Mouse (Mus musculus): ENCODE data around the gene S100a2.
A peak's percentile ranks its signal among the peaks of the same experiment; 100 is the strongest.

The S100a2 gene

DNA sequence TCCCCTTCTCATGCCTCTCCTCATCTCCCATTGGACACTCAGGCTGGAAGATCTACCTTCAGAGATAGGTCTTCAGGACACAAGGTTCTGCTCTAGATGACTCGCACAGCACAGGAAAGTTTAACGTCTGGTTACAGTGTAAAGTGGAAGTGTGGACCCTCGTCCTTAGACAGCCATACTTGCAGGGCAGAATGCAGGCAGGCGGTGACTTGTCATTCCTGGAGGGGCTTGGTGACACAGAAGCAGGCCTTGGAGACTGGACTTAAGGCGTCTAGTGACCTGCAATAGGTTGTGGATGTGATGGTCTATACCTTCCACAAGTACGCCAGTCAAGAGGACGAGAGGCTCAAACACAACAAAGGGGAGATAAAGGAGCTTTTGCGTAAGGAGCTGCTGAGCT is at the start of gene S100a2:
TSS of gene S100a2 (plus strand) at position 301 of the 400 bp plus-strand sequence.
- no peak for DNase-seq

DNA sequence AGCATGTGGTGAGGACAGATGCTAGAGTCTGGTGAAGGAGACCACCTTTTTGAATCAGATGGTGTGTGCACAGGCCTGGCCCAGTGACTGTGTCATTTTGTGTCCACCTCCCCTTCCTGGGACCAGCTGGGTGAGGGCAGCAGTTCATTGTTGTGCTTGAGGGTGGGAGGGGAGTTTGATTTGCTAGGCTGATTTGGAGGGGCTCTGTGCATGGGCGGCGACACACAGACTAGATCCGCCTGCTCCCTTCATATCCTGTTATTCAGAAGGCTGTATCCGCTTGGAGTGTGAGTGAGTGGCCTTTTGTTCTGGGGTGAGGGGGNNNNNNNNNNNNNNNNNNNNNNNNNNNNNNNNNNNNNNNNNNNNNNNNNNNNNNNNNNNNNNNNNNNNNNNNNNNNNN is 49.1 kb upstream of the S100a2 start:
- no peak for DNase-seq

DNA sequence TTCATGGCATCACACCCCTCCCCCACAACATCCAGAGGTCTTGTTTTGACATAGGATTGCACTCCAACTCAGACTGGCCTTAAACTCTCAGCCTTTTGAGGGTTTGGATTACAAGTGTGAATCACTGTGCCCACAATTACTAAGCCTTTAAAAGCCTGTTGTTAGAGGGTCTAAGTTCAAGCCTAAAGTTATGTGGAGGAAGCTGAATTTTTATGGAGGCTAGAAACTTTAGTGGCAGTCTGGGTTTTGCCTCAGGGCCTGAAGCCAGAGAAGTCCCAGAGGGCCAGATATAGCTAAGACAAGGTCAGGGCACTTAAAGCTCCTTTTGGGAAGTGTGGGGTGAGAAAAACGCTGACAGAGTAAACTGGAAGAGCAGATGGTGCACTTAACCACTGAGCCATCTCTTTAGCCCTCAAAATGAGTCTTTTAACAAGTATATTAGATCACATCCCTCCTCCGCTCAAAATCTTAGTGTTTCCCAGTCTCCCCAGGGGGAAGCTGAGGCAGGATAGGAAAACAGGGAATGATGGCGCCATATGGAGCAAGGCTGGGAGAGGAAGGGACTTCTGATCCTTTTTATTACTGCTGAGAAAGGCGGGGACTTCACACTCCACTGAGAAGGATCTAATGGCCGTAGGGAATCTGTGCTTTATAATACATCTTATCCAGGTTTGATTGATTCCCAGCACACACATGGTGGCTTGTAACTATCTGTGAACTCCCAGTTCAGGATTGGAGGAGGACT is 40.2 kb upstream of the S100a2 start:
- no peak for DNase-seq

DNA sequence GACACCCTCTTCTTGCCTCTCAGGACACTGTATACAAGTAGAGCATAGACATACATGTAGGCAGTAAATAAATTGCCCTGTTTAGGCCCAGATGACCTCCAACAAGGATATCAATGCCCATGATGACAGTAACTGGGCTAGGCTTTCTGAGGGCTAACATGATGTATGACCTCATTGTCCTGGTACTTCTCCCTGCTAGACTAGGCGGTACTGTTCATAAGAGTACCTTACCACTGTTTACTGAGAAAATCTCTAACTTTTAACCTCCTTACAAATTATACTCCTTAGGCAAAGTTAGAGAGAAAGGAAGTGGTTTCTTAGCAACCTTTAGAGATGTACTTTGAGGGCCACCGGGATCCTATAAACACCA is 39.6 kb upstream of the S100a2 start:
- DNase-seq = no peak

DNA sequence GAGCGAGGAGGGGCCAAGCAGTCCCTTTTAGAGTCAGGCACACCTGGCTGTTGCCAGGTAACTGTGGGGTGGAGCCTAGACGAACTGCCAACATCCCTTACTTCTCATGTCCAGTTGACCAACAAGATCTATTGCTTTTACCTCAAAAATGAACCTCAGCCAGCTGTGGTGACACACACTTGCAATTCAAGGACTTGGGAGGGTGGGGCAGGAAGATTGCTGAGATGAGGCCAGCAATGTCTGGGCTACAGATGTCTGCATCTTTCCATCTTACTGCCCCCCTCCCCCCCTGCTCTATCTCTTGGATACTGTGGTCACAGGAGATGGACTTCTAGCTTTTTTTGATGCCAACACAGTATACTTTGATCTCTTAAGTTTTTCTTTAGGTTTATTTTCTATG is 37.8 kb upstream of the S100a2 start:
- DNase-seq = no peak

DNA sequence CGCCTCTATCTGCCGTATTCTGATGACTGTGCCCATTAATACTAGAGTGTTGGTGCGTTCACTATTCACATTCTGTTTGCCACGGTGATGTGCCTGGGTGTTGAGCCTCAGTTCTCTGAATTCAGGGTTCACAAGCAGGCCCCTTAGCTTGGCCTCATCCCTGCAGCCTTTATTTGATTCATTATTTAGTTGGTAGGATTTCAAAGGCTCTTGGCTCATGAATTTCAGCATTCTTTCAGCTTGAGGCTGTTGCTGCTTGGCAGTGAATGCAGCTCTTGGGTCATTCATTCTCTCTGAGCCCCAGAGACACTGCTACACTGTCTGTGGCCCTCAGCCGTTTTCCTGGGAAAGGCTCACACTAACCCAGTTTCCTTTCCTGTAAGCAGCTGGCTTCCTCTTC is 34.1 kb upstream of the S100a2 start:
- DNase-seq = no peak

DNA sequence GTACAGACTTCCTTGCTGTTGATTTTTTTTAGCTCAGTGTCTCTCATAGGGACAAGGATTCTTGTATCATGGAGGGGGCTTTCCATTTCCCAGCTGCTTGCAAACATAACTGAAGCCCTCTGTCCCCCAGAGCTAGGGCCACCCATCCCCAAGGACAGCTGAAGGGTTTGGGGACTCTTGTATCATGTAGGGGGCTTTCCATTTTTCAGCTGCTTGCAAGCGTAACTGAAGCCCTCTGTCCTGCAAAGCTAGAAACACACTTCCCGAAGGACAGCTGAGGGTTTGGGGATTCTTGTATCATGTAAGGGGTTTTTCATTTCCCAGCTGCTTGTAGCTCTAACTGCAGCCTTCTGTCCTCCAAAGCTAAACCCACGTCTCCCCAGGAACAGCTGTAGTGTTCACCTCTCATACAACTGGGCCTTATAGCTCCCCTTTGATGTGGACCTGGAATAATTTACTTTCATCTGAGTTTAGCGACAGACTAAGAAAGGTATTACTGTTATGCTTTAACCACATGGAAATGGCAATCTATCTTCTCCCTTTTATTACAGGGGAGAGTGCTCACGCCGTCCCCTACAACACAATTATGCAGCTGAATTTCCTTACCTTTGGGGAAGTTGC is 29.9 kb upstream of the S100a2 start, which contains the start of gene S100a3:
TSS of gene S100a3 (plus strand) at position 571 of the 621 bp plus-strand sequence.
- DNase-seq = no peak

DNA sequence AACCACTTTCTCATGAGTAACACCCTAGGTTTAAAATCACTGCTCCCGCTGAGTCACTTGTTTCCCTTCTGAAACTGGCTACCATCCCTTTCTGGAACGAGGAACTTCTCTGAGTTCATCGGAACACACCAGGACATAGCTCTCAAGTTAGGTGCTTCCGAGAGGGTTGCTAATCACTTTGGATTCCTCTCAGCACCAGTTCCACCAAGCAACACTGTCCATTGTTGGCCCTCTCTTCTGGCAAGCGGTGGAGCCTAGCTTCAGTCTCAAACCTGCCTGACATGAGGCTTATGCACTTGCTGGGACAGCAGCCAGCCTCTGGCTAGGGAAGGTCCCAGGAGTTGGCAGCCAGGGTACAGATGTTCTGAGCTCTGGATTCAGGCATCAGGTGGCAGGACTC is 15.4 kb upstream of the S100a2 start:
- no peak for DNase-seq

DNA sequence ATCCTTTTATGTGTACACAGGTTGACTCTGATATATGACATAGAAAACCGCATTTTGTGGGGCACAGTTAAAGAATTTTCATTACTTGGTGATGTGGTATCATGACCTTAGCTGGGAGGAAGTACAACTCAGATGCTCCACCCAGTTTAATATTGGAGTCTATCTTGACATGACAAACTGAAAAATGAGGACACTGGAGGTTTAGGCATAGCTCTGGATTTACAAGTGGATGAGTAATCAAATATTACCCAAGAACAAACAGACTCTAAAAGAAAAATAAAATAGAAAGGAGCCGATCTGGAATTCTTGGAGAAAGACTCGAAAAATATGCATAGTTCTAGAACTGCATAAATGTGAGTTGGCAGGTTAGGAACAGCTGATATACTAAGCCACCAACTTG is 14.7 kb upstream of the S100a2 start:
- DNase-seq = no peak

DNA sequence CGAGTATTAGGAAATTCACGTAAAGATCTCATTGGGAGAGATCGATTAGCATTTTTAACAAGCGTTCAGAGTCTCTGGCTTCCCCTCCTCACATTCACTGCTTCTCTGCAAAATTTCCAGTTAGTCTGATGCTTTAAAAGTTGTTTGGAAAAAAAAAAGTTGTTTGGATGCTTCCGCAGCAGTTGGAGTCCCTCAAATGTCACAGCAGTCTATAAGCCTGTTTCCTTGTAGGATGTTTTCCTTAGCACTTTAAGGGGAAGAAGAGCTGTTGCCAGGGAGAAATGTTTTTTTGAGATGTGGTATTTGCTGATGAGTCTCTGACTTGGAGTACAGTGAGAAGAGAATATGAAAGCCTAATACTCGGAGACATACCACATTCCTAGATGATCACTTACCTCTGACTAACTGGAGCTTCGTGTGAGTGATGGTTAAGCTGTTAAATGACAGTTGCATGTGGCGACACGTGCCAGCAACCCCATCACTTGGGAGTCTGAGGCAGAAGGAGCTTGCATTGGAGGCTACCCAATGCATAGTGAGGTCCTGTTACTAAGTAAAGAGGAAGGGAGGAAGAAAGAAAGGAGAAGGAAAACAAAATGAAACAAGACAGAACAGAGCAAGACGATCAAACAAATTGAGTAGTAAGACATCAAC is 13.6 kb upstream of the S100a2 start:
- no peak for DNase-seq

DNA sequence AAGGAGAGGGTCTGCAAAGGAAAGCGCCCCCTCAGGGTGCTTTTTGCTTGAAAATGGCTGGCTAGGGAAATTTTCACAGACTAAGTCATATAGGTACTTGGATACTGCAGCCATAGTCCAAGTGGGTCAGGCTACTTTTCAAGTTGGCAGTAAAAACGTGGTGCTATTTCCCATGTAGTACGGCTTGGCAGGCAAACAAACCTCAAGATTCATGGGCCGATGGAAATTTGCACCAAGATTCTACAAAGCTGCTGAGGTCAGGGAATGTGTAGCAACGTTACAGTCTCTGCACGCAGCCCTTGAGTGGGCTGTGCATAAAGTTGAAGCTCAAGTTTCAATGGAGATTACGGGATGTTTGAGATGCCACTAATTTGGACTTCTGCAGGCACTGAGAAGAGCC is 10.6 kb upstream of the S100a2 start:
- no peak for DNase-seq

DNA sequence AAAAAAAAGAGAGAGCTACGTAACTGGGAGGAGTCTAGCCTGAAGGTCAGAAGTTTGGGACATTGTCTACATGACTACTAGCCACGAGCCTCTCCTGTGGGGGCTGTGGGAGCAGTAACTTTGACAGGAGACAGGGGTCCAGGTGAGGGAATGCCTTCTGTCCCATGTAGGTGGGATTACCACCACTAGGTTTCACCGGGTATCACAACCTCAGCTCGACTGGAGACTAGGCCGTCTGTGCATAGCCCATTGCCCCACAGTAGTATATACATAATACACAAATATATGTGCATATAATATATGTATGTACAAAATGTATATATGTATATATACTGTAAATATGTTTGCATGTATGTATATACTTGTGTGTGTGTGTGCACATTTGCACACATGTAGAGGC is 8.9 kb upstream of the S100a2 start:
- no peak for DNase-seq

DNA sequence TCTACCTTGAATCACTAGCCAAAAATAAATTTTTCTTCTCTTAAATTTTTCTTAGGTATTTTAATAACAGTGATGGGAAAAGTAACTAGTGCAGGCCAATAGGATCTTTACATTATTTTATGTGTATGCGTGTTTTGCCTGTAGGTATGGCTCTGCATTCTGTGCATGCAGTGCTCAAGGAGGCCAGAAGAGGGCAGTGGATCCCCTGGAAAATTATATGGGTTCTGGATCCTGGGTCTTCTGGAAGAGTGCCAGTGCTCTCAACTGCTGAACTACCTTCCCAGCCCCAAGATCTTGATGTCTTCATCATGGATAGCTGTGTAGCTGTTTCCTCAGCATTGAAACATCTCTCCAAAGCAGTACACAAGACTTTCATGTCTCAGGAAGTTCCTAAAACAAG is 7.9 kb upstream of the S100a2 start:
- DNase-seq = no peak

DNA sequence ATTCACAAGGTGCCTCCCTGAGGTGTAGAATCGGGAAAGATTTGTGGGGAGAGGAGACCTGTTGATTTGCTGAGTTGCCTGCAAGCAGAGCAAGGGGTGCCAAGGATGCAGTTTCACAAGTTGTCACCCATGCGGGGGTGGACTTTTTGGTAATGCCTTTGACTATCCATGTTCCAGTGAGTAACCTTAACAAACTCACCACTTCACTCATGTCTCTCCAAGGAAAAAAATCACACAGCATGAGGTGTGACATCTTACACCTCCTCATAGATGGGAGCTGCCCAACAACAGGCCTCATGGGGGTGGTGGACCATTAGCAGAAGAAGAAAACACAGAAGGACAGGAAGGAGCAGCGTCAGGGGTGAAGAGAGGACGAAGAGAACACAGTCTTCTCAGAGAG is 7.5 kb upstream of the S100a2 start:
- DNase-seq = no peak

DNA sequence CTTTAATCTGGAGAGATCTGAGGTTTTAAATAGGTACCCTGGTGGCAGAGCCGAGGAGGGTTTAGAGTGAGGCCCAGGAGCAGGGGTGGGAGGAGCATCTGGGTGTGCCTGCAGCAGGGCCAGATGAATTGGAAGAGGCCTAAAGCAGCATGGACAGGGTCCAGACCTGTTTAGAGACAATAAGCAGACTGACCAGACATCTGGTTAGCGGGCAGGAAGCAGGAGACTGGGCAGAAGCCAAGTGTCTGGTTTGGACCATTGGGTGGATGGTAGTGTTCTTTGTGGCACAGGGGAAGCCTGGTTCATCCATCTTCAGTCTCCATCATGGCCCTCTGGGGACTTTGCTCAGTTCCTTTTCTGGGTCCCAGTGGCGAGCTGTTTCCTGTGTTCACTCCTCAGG is 6.2 kb upstream of the S100a2 start:
- DNase-seq = no peak

DNA sequence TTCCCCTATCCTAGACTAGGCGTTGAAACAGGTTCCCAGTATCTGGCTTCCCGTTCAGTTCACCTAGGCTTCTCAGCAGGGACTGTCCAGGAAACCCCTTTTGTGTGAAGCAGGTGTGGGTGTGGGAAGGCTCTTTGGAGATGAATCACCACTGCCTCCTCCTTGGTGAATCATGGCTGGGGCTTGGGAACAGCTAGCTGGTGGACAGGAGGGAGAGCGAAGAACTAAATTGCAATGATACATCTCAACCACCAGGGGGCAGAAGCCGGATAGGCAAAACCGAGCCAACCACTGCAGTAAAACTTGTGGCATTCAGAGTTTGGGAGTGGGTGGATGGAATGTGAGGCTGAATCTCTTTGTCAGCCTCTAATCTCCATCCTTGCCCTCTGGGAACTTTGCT is 4.5 kb upstream of the S100a2 start:
- DNase-seq = peak; percentile 35 to 38

DNA sequence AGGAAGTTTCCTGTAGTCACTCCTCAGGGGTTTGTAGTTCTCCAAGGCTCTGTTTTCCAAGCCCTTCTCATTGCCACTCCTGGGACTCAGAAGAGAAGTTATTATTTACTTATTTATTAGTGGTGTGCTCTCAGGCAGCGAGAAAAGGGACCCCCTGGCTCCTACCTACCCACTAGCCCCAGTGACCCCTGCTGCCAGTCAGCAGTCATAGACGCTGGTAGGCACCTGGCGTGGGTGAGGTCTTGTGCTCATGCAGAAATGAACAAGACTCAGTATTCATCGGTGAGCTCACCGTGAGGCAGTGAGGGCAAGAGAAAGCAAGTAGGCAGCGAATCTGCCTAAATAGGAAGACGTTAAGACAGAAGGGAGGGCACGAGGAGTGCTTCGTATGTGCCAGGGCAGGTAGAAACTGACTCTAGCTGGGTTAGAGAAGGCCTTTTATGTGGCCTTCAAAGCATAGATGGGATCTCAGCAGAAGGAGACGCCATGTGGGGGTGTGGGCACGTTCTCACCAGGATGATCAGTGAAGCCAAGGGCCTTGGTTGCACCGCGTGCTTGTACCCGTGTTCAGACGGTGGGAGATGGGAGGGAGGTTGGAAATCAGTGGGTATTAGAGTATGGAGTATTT is 3.9 kb upstream of the S100a2 start:
- peak; percentile 21 to 36 for DNase-seq

DNA sequence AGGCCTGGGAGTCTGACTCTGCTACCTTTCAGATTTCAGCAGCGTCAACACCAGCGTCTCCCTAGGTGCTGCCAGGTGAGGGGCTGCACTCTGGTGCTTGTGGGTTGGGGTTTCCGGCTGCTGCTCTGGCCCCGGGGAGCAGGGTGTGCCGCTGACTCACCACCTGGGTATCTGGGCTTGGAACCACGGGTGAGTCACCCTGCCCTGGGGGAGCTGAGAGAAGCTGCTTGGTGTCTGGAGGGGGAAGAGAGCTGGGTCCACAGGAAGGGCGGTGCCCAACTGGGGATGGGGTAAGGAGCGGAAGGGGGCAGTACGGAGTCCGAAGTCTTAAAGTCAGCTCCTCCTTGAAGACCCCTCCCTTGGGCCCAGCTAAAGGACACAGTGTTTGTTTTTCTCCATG is 3.1 kb upstream of the S100a2 start:
- DNase-seq = peak; percentile 86 to 91

DNA sequence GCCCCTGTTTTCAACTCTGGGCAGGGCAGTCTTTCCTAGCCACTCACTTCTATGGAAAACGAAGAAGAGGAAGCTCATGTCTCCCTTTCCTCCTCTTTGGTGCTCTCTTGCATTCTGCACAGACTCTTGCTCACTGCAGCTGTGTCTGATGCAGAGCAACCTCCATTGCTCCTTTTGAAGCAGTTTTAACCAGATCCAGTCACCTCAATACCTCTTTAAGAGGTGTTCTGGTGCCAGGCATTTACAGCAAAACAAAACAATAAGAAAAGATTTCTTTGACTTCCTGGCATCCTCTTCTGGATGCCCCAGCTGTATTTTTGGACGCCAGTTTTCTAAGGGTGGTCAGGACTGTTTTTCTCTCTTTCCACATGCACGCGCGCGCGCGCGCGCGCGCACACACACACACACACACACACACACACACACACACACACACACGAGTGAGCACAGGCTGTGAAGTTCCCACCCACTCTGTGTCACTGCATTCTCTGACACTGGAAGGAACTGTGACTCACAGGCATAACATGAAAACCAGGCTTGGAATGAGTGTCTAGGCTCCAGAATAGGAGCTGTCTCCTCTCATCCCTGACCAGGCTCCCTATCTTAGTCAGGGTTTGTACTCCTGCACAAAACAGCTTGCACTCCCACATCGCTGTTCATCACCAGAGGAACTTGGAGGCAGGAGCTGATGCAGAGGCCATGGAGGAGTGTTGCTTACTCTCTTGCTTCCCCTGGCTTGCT is 2.5 kb upstream of the S100a2 start:
- DNase-seq = no peak

DNA sequence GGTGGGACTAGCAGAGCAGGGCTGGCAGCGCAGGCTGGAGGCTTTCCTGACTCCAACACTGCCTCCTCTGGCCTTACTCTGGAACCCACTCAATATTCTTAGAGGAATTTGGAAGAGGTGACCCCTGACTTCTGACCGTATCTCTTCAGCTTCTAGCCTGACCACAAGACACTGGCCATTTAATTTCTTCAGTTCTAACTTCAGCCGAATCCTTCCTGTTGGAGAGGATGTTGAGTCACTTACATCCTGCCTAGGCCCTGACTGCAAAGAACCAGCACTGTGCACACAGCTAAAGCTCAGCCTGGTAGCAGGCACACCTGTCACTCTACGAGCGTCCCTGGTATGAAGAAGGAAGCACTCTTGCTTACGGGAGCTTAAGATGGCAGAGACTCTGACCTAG is 657 bp upstream of the S100a2 start:
- DNase-seq = peak in 1 of 2 experiments; percentile 58

DNA sequence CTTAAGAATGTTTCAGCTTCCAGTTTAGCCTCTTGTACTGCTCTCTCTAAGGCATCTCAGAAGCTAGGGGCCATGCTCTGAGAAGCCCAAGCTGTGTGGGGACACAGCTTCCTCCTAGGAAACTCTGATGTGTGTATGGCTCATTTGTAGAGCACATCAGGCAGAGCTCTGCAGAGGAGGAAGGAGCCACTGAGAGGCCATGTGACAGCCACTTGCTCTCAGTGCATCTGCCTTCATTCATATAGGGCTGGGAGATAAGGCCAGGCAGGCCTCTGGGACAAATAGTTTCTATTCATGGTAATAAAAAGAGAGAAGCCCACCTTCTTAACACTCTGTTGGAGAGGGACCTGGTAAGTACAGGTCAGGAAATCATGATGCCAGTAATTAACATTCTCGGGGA is 4.4 kb downstream of the S100a2 start:
- no peak for DNase-seq

DNA sequence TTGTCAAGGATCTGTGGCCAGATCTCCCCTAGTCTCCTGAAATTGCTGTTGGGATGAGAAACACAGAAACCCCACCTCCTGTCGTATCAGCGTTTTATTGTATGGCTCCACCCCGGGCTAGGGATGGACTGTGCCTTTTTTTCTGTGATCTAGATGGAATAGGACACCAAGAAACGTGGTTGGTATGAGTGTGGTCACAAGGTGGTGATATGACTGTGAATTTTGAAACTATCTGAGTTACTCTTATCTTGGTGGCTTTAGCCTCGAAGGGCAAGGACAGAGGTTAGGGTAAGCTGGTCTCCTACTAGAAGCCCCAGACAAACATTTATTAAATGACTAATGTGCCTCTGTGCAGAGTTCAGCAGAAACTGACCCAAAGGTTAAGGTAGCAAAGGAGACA is 5.5 kb downstream of the S100a2 start:
- no peak for DNase-seq

DNA sequence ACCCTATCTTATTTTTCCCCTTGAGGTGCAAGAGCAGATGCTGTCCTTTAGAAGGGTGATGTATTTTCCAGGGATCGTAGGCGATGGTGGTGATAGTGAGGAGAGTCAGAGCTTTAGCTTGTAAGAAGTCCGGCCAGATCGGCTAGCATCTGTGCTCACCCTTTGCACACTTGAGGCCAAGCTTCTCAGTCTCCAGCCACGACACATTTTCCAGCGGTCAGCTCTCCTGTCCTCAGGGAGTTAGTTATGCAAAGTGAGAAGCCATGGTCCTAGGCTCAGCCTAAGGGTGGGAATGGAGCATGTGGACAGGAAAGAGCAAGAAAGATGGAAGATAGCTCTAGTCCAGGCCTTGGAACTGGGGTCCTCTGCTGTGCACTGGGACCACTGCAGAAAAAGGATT is 6.8 kb downstream of the S100a2 start:
- DNase-seq = no peak

Measured in thymus, adult 18-20 months (tissue).